Mouse (Mus musculus) midbrain, embryonic 12.5 days (tissue): ENCODE data around the gene Txnrd1. TPM values are rescaled to one million over a fixed set of nuclear protein-coding genes. Genes with fewer than 3 reads are reported as not detected.

Experiments
- ATAC-seq: fragments of 200-750 bp; cut with Nextera tagmentation; 2 replicates; pipeline ENCODE4 v1.8.0; 2017; ENCODE audit warnings: low read depth, moderate TSS enrichment, moderate library complexity; ENCODE audit not compliant: low FRiP score
- H3K27ac ChIP-seq: fragments of 300-500 bp; sonication (generic); replicated peaks from 2 replicates; pipeline ENCODE4 v1.5.1; 2016; ENCODE audit warnings: mild to moderate bottlenecking
- H3K27me3 ChIP-seq: fragments of 300-500 bp; sonication (generic); 2 replicates; pipeline ENCODE4 v1.6.1; 2016; ENCODE audit warnings: mild to moderate bottlenecking
- H3K36me3 ChIP-seq: fragments of 300-500 bp; sonication (generic); 2 replicates; pipeline ENCODE4 v1.6.1; 2016
- H3K4me1 ChIP-seq: fragments of 300-500 bp; sonication (generic); 2 replicates; pipeline ENCODE4 v1.6.1; 2016
- H3K4me2 ChIP-seq: fragments of 300-500 bp; sonication (generic); replicated peaks from 2 replicates; pipeline ENCODE4 v1.6.1; 2016; ENCODE audit warnings: mild to moderate bottlenecking, moderate library complexity
- H3K4me3 ChIP-seq: fragments of 300-500 bp; sonication (generic); 2 replicates; pipeline ENCODE4 v1.5.1; 2016; ENCODE audit warnings: mild to moderate bottlenecking
- H3K9ac ChIP-seq: fragments of 300-500 bp; sonication (generic); replicated peaks from 2 replicates; pipeline ENCODE4 v1.6.1; 2016; ENCODE audit warnings: mild to moderate bottlenecking, moderate library complexity
- H3K9me3 ChIP-seq: fragments of 300-500 bp; sonication (generic); 2 replicates; pipeline ENCODE4 v1.6.1; 2016; ENCODE audit warnings: mild to moderate bottlenecking
- WGBS: fragments of 180-500 bp; shearing (Covaris S2); methylation state at CpG from one replicate; pipeline ENCODE4 v1.1.7; 2016; 5-methylcytosine and 5-hydroxymethylcytosine counted together
- polyA plus RNA-seq: library from polyadenylated mRNA; unstranded; fragments of >200 nt; fragmentation: Nextera tagmentation; extraction: Ambion mirVana; gene quantifications from 2 replicates; pipeline ENCODE4 v1.2.1, GENCODE M21; 2016

Gene Txnrd1
- polyA plus RNA-seq, 1 experiment from 2014 or later, result 174 TPM

DNA sequence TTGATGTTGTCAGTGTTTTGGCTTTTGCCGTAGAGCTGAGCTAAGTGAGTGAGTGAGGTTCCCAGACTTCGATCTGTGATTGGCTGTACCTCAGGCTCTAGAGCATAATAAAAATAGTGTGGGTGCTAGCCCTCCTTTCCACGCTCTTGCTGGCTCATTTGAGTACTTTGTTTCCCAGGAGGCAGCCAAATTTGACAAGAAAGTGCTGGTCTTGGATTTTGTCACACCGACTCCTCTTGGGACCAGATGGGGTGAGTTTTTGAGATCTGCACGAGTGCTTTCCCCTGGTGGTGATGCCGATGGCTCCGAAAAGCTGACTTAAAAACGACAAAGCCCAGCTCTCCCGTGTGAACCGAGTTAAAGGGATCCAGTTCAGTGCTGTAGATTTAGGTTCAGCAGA lies 41.7 kb downstream of the Txnrd1 start:
- peaks cover 62% of the 10 kb centered on the region for H3K36me3 ChIP-seq

GRCm38 (mm10) chr10:82876076-82876796 lies 42.5 kb downstream of the Txnrd1 start:
- Histone ChIP-seq H3K4me2 (no peak overlapping the region), H3K4me3 (no peak overlapping the region), H3K27me3 (no peaks in the 10 kb centered on the region), H3K9me3 (no peaks in the 10 kb centered on the region), H3K36me3 (peaks cover 69% of the 10 kb centered on the region), H3K4me1 (no peaks in the 10 kb centered on the region), H3K9ac (no peak overlapping the region), H3K27ac (no peak overlapping the region)
- ATAC-seq, result no peak
- 83% methylated on average over 16 of the region's 16 CpGs for WGBS

More for the DNA sequence above, 41.7 kb downstream of the Txnrd1 start:
- H3K9me3 ChIP-seq, result no peaks in the 10 kb centered on the region
- no peaks in the 10 kb centered on the region for H3K4me1 ChIP-seq
- H3K4me3 ChIP-seq, result no peak overlapping the region
- H3K9ac ChIP-seq, result no peak overlapping the region
- no peak overlapping the region for H3K27ac ChIP-seq
- no peak overlapping the region for H3K4me2 ChIP-seq
- no peaks in the 10 kb centered on the region for H3K27me3 ChIP-seq
- ATAC-seq, result no peak
- 92% methylated on average over 10 of the region's 10 CpGs for WGBS

- WGBS, result 95% methylated on average over 6 of the region's 6 CpGs
- ATAC-seq, result no peak
- H3K4me1 ChIP-seq, result 0 out of 2 replicates have a peak, but pooled peaks cover under 1% of the 10 kb centered on the region
- H3K9ac ChIP-seq, result no peak overlapping the region
- peaks cover 96% of the 10 kb centered on the region for H3K36me3 ChIP-seq
- no peak overlapping the region for H3K27ac ChIP-seq
- H3K27me3 ChIP-seq, result no peaks in the 10 kb centered on the region
- no peak overlapping the region for H3K4me2 ChIP-seq
- no peaks in the 10 kb centered on the region for H3K9me3 ChIP-seq
- no peak overlapping the region for H3K4me3 ChIP-seq
Observed at GRCm38 (mm10) chr10:82887354-82887753, 53.6 kb downstream of the Txnrd1 start.

GRCm38 (mm10) chr10:82888576-82888975 lies 54.8 kb downstream of the Txnrd1 start:
- no peak for ATAC-seq
- 90% methylated on average over 8 of the region's 8 CpGs for WGBS
- Histone ChIP-seq H3K4me2 (no peak overlapping the region), H3K9me3 (no peaks in the 10 kb centered on the region), H3K4me3 (no peak overlapping the region), H3K4me1 (peaks cover 6% of the 10 kb centered on the region; the same call in 1 of the 2 replicates), H3K9ac (no peak overlapping the region), H3K27ac (no peak overlapping the region), H3K27me3 (no peaks in the 10 kb centered on the region), H3K36me3 (peaks cover 95% of the 10 kb centered on the region)

- H3K27me3 ChIP-seq, result no peaks in the 10 kb centered on the region
- peaks cover 6% of the 10 kb centered on the region; the same call in 1 of the 2 replicates for H3K4me1 ChIP-seq
- H3K27ac ChIP-seq, result no peak overlapping the region
- ATAC-seq, result no peak
- no peak overlapping the region for H3K4me3 ChIP-seq
- 89% methylated on average over 9 of the region's 9 CpGs for WGBS
- H3K9me3 ChIP-seq, result no peaks in the 10 kb centered on the region
- no peak overlapping the region for H3K4me2 ChIP-seq
- H3K36me3 ChIP-seq, result peaks cover 92% of the 10 kb centered on the region
- no peak overlapping the region for H3K9ac ChIP-seq
Observed at GRCm38 (mm10) chr10:82889447-82889973, 55.8 kb downstream of the Txnrd1 start.

DNA sequence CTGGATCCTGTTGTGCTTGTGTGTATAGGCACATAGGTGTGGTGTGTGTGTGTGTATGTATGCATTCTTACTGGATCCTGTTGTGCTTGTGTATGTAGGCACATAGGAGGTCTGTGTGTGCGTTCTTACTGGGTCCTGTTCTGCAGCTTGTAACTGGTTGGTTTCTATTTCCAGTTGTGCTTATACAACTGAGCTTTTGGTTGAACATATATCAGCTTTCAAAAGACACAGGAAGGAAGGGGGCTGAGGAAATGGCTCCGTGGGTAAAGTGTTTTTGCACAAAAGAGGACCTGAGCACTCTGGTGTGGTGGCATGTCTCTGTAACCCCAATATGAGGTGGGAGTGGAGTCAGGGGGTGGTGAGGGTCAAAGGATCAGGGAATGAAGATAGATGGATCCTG lies 57.2 kb downstream of the Txnrd1 start:
- Histone ChIP-seq H3K36me3 (peaks cover 91% of the 10 kb centered on the region), H3K27me3 (no peaks in the 10 kb centered on the region), H3K9ac (no peak overlapping the region), H3K27ac (no peak overlapping the region), H3K9me3 (no peaks in the 10 kb centered on the region), H3K4me3 (no peak overlapping the region), H3K4me1 (peaks cover 6% of the 10 kb centered on the region; the same call in 1 of the 2 replicates), H3K4me2 (no peak overlapping the region)
- ATAC-seq, result no peak
- WGBS, result 91% methylated on average over 2 of the region's 2 CpGs

DNA sequence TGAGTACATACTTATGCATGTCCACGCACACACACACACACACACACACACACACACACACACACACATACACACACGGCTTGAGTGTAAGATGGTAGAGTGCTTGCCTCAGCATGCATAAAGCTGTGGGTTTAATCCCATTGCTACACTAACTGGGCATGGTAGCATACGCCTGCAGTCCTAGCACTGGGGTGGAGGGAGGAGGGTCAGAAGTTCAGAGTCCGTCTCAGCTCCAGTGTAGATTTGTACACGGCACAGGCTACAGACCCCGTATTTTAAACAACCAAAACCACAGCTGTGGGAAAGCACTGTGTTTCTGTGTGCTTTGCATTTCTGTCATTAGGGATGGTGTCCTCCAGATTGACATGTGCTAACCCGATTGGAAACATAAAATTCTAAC lies 57.7 kb downstream of the Txnrd1 start:
- Histone ChIP-seq H3K27me3 (no peaks in the 10 kb centered on the region), H3K9ac (no peak overlapping the region), H3K4me1 (peaks cover 6% of the 10 kb centered on the region; the same call in 1 of the 2 replicates), H3K36me3 (peaks cover 91% of the 10 kb centered on the region), H3K4me2 (no peak overlapping the region), H3K27ac (no peak overlapping the region), H3K4me3 (no peak overlapping the region), H3K9me3 (no peaks in the 10 kb centered on the region)
- no peak for ATAC-seq
- WGBS, result 85% methylated on average over 7 of the region's 7 CpGs

DNA sequence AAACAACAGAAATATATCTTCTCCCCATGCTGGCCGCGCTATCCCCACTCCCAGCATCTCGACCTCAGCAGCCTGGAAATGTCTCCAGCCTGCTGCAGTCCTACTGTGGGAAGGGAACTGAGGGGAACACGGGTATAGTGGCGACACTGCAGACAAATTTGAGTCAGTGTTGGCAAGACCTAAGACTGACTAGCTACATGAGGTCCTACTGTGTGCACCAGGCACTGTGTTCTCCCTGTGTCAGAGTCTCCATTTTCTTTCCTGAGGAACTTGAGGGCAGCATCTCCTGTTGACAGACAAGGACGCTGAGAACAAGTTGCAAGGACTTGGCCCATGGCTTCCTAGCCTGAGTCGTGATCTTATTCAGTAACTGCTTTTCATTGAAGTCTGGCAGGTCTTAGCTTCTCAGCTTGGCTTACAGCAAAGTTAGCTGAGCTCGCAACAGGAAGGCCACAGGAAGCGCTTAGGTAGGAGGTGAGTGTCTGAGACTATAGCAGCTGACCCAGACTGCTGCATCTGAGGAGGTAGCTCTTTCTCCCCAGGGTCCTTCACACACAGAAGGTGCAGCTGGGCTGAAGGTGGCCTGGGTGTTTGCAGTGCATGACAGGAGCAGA lies 58.8 kb downstream of the Txnrd1 start:
- Histone ChIP-seq H3K27me3 (no peaks in the 10 kb centered on the region), H3K4me1 (peaks cover 6% of the 10 kb centered on the region; the same call in 1 of the 2 replicates), H3K4me2 (no peak overlapping the region), H3K9me3 (no peaks in the 10 kb centered on the region), H3K4me3 (no peak overlapping the region), H3K36me3 (peaks cover 91% of the 10 kb centered on the region), H3K9ac (no peak overlapping the region), H3K27ac (no peak overlapping the region)
- no peak for ATAC-seq
- 91% methylated on average over 9 of the region's 9 CpGs for WGBS

DNA sequence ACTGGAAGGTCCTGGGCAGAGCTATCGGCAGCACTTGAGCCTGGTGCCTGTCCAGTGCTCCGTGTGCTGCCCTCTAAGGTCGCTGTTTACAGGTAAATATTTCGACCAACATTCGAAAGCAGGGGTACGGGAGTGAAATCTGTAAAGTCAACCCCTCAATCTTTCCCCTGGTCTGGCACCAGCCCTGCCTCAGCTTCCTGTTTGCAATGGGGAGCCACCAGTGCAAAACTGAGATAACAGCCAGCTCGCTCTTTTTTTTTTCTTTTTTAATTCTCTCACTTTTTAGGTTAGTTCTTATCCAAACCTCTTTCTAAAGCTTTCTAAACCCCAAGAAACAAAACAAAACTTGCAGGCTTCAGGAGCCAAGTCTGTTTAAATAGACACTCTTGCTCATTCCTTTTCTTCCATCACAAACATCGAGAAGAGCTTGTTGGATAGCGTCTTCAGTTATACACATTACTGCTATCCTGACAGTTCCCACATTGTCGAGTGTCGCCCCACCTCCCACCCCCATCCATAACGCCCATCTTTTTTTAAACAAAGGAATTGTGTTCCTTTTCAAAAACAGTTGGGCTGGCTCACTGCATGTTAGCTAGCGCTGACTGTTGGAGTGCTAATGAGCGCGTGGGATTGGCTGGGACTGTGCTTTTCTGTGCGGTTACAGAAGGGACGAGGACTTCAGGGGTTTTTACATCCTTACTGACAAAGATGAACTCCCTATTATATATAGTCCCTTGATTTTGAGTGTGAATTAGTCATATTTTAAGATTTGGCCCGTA lies 60.3 kb downstream of the Txnrd1 start:
- Histone ChIP-seq H3K9me3 (no peaks in the 10 kb centered on the region), H3K4me1 (peaks cover 6% of the 10 kb centered on the region; the same call in 1 of the 2 replicates), H3K4me3 (no peak overlapping the region), H3K36me3 (peaks cover 84% of the 10 kb centered on the region), H3K4me2 (no peak overlapping the region), H3K9ac (no peak overlapping the region), H3K27me3 (no peaks in the 10 kb centered on the region), H3K27ac (no peak overlapping the region; the same call in 1 of the 2 replicates)
- 85% methylated on average over 18 of the region's 18 CpGs for WGBS
- ATAC-seq, result no peak

- H3K27ac ChIP-seq, result no peak overlapping the region
- H3K4me1 ChIP-seq, result peaks cover 17% of the 10 kb centered on the region
- WGBS, result 93% methylated on average over 13 of the region's 13 CpGs
- no peak overlapping the region for H3K9ac ChIP-seq
- H3K4me2 ChIP-seq, result no peak overlapping the region
- no peaks in the 10 kb centered on the region for H3K9me3 ChIP-seq
- peaks cover 48% of the 10 kb centered on the region for H3K36me3 ChIP-seq
- no peaks in the 10 kb centered on the region for H3K27me3 ChIP-seq
- no peak for ATAC-seq
- no peak overlapping the region for H3K4me3 ChIP-seq
Observed at GRCm38 (mm10) chr10:82897936-82898335, 64.2 kb downstream of the Txnrd1 start.

DNA sequence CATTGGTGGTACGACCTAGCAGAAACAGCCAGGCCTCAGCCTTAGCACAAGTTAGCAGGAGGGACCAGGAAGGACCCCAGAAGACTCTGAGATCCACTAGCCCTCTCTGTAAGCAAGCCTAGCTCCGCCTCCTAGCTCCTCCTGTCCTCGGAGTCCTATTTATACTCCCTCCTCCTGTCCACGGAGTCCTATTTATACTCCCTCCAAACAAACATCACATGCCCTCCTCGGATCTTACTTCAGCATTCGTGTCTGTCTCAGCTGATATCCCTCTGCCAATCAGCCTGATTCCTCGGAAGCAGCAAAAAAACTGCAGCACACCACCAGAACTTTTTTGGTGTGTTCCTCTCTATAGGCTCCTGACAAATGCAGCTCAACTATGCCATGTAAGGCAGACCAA lies 65.1 kb downstream of the Txnrd1 start:
- no peak for ATAC-seq
- Histone ChIP-seq H3K4me1 (peaks cover 17% of the 10 kb centered on the region), H3K9ac (no peak overlapping the region), H3K27ac (no peak overlapping the region), H3K4me3 (no peak overlapping the region), H3K4me2 (no peak overlapping the region), H3K9me3 (no peaks in the 10 kb centered on the region), H3K27me3 (no peaks in the 10 kb centered on the region), H3K36me3 (peaks cover 40% of the 10 kb centered on the region)
- WGBS, result 66% methylated on average over 7 of the region's 7 CpGs
